Mouse (Mus musculus) bone marrow, adult 2 months (tissue): ENCODE results near the gene Mpped2.

Experiments used
- CTCF ChIP-seq: fragments of 200-500 bp; IDR thresholded peaks from 2 replicates; pipeline ENCODE4 v1.5.1; 2011; ENCODE audit warnings: low read length, control low read depth; ENCODE audit not compliant: control insufficient read depth, insufficient read depth
- POLR2A ChIP-seq: fragments of 200-500 bp; IDR thresholded peaks from 2 replicates; pipeline ENCODE4 v1.6.1; 2011; ENCODE audit warnings: low read depth, mild to moderate bottlenecking, control low read depth, low read length, borderline replicate concordance; ENCODE audit not compliant: control insufficient read depth

DNA sequence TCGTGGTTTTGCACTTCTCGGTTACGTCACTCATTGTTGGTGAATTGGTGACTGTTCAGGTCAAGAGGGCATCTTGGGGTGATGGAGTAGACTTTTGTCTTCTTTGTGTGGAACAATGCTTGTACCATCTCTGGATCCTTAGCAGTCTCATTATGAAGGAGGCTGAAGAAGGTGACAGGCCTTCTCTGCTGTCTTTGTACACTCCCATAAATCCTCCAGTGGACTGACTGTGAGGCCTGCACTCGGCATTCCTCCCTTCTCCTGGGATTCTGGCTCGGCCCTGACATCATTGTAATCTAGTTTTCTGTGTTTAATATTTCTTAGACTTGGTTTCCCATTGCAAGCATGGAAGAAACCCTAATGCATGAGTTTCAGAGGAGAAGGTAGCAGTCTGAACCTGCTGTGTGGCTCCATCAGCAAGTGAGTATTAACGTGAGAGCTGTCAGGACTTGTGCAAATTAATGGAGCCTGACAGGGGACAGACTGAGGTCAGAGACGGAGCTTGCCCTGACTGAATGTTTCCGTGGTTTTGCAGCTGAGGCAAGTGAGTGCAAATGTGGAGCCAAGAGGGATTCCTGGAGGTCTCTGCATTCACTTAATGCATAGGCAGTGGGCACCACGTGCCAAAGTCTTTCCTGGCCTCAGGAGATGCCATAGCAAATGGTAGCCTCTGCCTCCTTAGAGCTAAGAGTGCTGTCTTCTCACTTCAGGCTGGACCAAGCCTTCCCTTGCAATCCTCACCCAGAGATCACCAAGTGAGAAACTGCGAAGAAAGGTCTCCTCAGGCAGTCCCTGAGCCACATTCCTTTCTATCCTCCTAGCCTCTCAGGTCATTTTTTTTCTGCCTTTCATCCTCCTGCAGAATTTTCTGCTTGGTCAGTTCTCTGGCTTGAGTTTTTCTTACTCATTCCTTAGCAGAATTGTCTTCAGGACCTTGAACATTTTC, 81.5 kb downstream of the Mpped2 start:
- TF ChIP-seq POLR2A (no peak), CTCF (no peak)
